Mouse (Mus musculus) hindbrain, postnatal 0 days (tissue): ENCODE results near the gene Pomc. TPM values are rescaled to one million over a fixed set of nuclear protein-coding genes. Genes with fewer than 3 reads are reported as not detected.
"Not testable (repeated sequence)": the region's sequence is repeated elsewhere in the genome, so short reads cannot be mapped to it uniquely, and the experiment has no call there.

Experiments
- ATAC-seq: fragments of 200-750 bp; cut with Nextera tagmentation; 2 replicates; pipeline ENCODE4 v1.8.0; 2017; ENCODE audit warnings: mild to moderate bottlenecking, moderate TSS enrichment, moderate library complexity
- DNase-seq: peaks from one replicate; pipeline ENCODE4 v3.0.0-alpha.2; 2015; ENCODE audit warnings: low spot score
- H3K27ac ChIP-seq: fragments of 300-500 bp; sonication (generic); 2 replicates; pipeline ENCODE4 v1.5.1; 2014; ENCODE audit warnings: mild to moderate bottlenecking
- H3K27me3 ChIP-seq: fragments of 300-500 bp; sonication (generic); 2 replicates; pipeline ENCODE4 v1.6.1; 2014; ENCODE audit warnings: low read length, mixed read lengths; ENCODE audit not compliant: insufficient read depth
- H3K36me3 ChIP-seq: fragments of 300-500 bp; sonication (generic); 2 replicates; pipeline ENCODE4 v1.6.1; 2014; ENCODE audit warnings: low read length, mixed read lengths; ENCODE audit not compliant: insufficient read depth
- H3K4me1 ChIP-seq: fragments of 300-500 bp; sonication (generic); 2 replicates; pipeline ENCODE4 v1.6.1; 2014; ENCODE audit warnings: antibody characterized with exemption, low read length, mixed read lengths; ENCODE audit not compliant: insufficient read depth
- H3K4me2 ChIP-seq: fragments of 300-500 bp; sonication (generic); 2 replicates; pipeline ENCODE4 v1.6.1; 2014; ENCODE audit warnings: low read depth, mild to moderate bottlenecking, low read length, moderate library complexity, mixed read lengths
- H3K4me3 ChIP-seq: fragments of 300-500 bp; sonication (generic); 2 replicates; pipeline ENCODE4 v1.5.1; 2014; ENCODE audit warnings: low read length
- H3K9ac ChIP-seq: fragments of 300-500 bp; sonication (generic); replicated peaks from 2 replicates; pipeline ENCODE4 v1.6.1; 2014; ENCODE audit warnings: mild to moderate bottlenecking, low read length, moderate library complexity, mixed read lengths
- H3K9me3 ChIP-seq: fragments of 300-500 bp; sonication (generic); 2 replicates; pipeline ENCODE4 v1.6.1; 2016; ENCODE audit warnings: low read length, mixed read lengths
- CTCF ChIP-seq: IDR thresholded peaks from 2 replicates; pipeline ENCODE4 v1.5.1; 2016; ENCODE audit warnings: antibody characterized with exemption, control low read depth, low read depth
- WGBS: fragments of 180-500 bp; shearing (Covaris S2); extraction: QIAGEN DNeasy Blood & Tissue Kit; methylation state at CpG from one replicate; pipeline ENCODE4 v1.1.7; 2014; 5-methylcytosine and 5-hydroxymethylcytosine counted together
- polyA plus RNA-seq: library from polyadenylated mRNA; unstranded; fragments of >200 nt; fragmentation: Nextera tagmentation; extraction: Ambion mirVana; gene quantifications from 2 replicates; pipeline ENCODE4 v1.2.1, GENCODE M21; 2015
- total RNA-seq: library from RNA; depleted of rRNA; stranded (reverse); fragments of >200 nt; gene quantifications from 2 replicates; pipeline ENCODE4 v1.2.3, GENCODE M21; 2014

Gene Pomc
- total and polyA plus RNA-seq, 2 experiments from 2014 or later = 3.5 to 5.3 TPM

DNA sequence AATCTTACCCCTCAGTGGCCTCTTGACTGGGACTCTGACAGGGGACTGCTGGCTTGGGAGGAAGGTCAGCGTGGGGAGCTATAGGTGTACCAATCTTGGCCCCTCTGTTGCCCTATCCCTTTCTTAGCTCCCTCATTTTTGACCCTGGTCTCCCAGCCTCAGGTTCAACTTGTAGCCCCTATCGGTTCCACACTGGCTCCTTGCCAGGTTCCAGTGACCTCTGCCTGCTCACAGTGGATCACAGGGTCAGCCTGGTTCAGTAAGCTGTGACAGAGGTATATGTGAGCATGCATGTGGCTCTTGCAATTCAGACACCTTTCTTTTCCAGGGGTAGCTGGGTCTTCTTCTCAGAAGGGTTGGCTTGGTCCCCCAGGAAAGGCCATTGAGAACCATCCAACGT, 38.9 kb upstream of the Pomc start:
- Histone ChIP-seq H3K9me3 (no peaks in the 10 kb centered on the region), H3K4me1 (no peaks in the 10 kb centered on the region), H3K36me3 (no peaks in the 10 kb centered on the region), H3K27ac (no peak overlapping the region), H3K27me3 (no peaks in the 10 kb centered on the region), H3K9ac (no peak overlapping the region), H3K4me2 (no peak overlapping the region), H3K4me3 (no peak overlapping the region)
- ATAC-seq = no peak
- no peak for DNase-seq
- 83% methylated on average over 3 of the region's 3 CpGs for WGBS
- no peak for TF ChIP-seq CTCF

DNA sequence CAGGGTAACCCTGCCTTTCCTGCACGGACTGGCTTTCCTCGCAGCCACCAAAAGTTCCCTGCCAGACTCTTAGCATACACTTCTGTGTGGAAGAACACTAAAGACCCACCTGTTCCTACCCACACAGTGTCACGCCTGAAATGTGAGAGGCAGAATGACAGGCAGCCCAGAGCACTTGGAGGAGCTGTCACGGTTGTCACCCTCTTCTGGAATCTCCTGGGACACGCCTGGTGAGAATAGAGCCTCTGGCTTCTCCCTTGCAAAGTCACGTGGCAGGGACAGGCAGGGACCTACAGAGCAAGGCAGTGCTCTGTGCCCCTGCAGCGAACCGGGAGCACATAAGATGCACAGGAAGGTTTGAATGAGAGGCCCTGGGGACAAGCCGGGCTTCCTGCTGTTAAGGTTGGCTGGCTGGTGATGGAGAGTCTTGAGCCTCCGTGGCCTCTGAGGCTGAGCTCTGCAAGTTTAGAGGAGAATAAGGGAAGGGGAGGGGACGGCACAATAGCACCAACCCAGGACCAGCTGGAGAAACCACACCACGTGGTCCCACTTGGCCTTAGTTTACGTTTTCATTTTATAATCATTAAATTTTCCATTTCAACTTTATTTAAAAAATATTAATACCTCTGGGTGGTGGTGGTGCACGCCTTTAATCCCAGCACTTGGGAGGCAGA, 36.9 kb upstream of the Pomc start:
- no peak for TF ChIP-seq CTCF
- 18% methylated on average over 14 of the region's 14 CpGs for WGBS
- Histone ChIP-seq H3K9me3 (no peaks in the 10 kb centered on the region), H3K4me3 (no peak overlapping the region), H3K4me1 (no peaks in the 10 kb centered on the region), H3K27me3 (no peaks in the 10 kb centered on the region), H3K27ac (no peak overlapping the region), H3K4me2 (no peak overlapping the region), H3K9ac (no peak overlapping the region), H3K36me3 (no peaks in the 10 kb centered on the region)
- ATAC-seq (peak; percentile 58), DNase-seq (no peak)

DNA sequence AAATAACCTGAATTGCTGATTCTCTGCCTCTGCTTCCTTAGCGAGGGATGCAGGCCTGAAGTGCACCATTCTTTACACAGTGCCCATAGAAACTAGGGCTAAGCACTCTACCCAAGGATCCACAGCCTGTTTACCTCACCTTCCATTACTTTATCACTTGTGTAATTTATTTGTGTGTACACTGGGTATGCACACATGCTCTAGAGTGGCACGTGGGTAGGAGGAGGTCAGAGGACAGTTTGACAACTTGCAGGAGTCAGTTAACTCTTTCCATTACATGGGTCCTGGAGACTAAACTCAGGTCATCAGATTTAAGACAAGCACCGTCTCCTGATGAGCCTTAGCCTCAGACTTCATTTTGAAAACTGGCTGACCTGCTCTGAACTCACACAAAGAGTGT, 36.2 kb upstream of the Pomc start:
- H3K27ac ChIP-seq = no peak overlapping the region
- 57% methylated on average over 3 of the region's 3 CpGs for WGBS
- no peak overlapping the region for H3K9ac ChIP-seq
- no peak overlapping the region for H3K4me3 ChIP-seq
- DNase-seq (no peak), ATAC-seq (no peak)
- no peak overlapping the region for H3K4me2 ChIP-seq
- TF ChIP-seq CTCF = no peak
- H3K4me1 ChIP-seq = no peaks in the 10 kb centered on the region
- H3K9me3 ChIP-seq = no peaks in the 10 kb centered on the region
- H3K36me3 ChIP-seq = no peaks in the 10 kb centered on the region
- no peaks in the 10 kb centered on the region for H3K27me3 ChIP-seq

DNA sequence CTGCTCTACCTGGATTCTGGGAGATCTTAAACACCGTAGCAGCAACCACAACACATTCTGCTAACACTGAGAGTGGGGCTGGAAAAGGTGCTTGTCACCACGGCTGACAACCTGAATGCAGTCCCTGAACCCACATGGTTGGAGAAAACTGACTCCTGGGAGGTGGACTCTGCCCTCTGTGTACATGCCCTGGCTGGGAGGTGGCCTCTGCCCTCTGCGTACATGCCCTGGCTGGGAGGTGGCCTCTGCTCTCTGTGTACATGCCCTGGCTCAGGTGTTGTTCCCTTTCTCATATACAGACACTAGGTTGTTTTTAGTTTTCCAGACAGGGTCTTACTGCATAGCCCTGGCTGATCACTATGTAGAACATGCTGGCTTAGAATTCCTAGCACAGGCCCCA, 35.3 kb upstream of the Pomc start:
- no peak for ATAC-seq
- H3K27me3 ChIP-seq = no peaks in the 10 kb centered on the region
- H3K36me3 ChIP-seq = no peaks in the 10 kb centered on the region
- H3K9me3 ChIP-seq = no peaks in the 10 kb centered on the region
- no peak overlapping the region for H3K4me3 ChIP-seq
- 88% methylated on average over 3 of the region's 3 CpGs for WGBS
- no peak overlapping the region for H3K27ac ChIP-seq
- no peak for TF ChIP-seq CTCF
- no peak overlapping the region for H3K4me2 ChIP-seq
- no peak overlapping the region for H3K9ac ChIP-seq
- H3K4me1 ChIP-seq = no peaks in the 10 kb centered on the region
- no peak for DNase-seq

DNA sequence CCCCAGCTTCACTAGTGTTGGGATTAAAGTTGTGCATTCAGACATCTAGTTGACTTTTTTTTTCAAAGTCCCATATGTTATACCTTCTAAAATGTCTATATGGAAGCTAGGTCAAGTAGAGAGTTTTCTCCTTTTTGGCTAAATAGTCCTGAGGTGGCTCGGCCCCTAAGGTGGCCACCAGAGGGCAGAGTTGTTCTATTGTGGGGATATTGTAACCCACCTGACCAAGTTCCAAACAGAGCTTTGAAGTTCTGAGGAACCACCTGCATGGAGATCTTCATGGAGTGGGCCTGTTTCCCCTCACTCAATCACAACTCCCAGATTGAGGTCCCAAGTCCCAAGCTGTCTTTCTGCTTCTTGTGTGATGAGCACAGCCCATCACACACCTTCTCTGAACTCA, 28.6 kb upstream of the Pomc start:
- ATAC-seq (peak; percentile 54; the same call in 1 of the 2 replicates), DNase-seq (peak; percentile 81)
- Histone ChIP-seq H3K4me3 (no peak overlapping the region), H3K9me3 (no peaks in the 10 kb centered on the region), H3K4me2 (no peak overlapping the region), H3K9ac (no peak overlapping the region), H3K4me1 (no peaks in the 10 kb centered on the region), H3K27me3 (no peaks in the 10 kb centered on the region), H3K27ac (no peak overlapping the region), H3K36me3 (no peaks in the 10 kb centered on the region)
- 0% methylated on average over 1 of the region's 1 CpGs for whole genome bisulfite sequencing
- TF ChIP-seq CTCF = peak; percentile 83

DNA sequence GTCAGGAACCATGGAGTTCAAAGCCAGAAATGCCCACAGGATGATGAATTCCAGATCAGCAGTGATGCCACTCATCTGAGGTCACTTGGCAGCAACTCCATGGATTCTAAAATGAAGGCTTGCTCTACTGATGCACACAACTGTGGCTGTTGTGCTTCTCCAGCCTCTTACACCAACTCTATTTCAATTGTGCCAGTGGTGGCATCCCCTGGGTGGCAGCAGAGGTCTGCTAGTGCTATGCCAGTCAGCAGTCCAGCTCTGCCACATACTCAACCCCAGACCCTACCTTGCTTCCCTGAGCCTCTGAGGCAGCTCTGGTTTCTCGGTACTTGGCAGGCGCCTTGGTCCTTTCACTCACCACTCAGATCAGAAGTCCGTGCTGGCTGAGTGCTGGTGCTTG, 25.9 kb upstream of the Pomc start:
- no peaks in the 10 kb centered on the region for H3K9me3 ChIP-seq
- H3K4me2 ChIP-seq = no peak overlapping the region
- H3K36me3 ChIP-seq = no peaks in the 10 kb centered on the region
- H3K4me3 ChIP-seq = no peak overlapping the region
- ATAC-seq = peak; percentile 58; the same call in 1 of the 2 replicates
- WGBS = 63% methylated on average over 3 of the region's 3 CpGs
- no peaks in the 10 kb centered on the region for H3K4me1 ChIP-seq
- no peak overlapping the region for H3K27ac ChIP-seq
- no peaks in the 10 kb centered on the region for H3K27me3 ChIP-seq
- no peak overlapping the region for H3K9ac ChIP-seq
- DNase-seq = peak; percentile 44
- TF ChIP-seq CTCF = peak; percentile 69

DNA sequence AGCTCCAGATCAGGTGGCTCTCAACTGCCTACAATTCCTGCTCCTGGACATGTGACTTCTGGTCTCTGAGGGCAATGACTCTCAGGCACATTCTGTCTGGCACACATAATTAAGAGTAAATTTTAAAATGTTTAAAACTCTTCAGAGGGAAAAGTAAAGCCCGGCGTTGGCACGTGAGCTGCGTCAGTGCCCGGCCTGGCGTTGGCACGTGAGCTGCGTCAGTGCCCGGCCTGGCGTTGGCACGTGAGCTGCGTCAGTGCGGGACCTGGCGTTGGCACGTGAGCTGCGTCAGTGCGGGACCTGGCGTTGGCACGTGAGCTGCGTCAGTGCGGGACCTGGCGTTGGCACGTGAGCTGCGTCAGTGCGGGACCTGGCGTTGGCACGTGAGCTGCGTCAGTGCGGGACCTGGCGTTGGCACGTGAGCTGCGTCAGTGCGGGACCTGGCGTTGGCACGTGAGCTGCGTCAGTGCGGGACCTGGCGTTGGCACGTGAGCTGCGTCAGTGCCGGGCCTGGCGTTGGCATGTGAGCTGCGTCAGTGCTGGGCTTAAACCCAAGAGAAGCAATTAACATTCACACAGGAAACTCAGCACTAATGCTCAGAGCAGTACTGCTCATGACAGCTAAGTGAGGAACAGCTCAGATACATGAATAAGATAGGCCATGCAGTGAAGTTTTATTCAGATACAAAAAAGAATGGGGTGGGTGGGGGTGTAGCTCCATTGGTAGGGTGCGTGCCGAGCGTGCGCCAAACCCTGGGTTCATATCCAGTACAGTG, 24.5 kb upstream of the Pomc start:
- H3K9ac ChIP-seq, H3K4me2 ChIP-seq, H3K36me3 ChIP-seq, H3K27ac ChIP-seq, H3K9me3 ChIP-seq, H3K4me1 ChIP-seq, ATAC-seq, H3K27me3 ChIP-seq, DNase-seq, H3K4me3 ChIP-seq: not testable (repeated sequence)
- 86% methylated on average over 32 of the region's 47 CpGs for WGBS
